Mouse (Mus musculus) lung, postnatal 0 days (tissue): ENCODE results near the gene Tcf23. TPM values are rescaled to one million over a fixed set of nuclear protein-coding genes. Genes with fewer than 3 reads are reported as not detected.
A peak's percentile ranks its signal among the peaks of the same experiment; 100 is the strongest.
"Not testable (repeated sequence)": the region's sequence is repeated elsewhere in the genome, so short reads cannot be mapped to it uniquely, and the experiment has no call there.

Experiments used
- ATAC-seq: fragments of 200-750 bp; cut with Nextera tagmentation; 2 replicates; pipeline ENCODE4 v1.8.0; 2017; ENCODE audit warnings: moderate library complexity
- DNase-seq: peaks from one replicate; pipeline ENCODE4 v3.0.0-alpha.2; 2016; ENCODE audit warnings: low spot score
- H3K27ac ChIP-seq: fragments of 300-500 bp; sonication (generic); 2 replicates; pipeline ENCODE4 v1.5.1; 2014; ENCODE audit warnings: antibody characterized with exemption, mild to moderate bottlenecking, low read length, mixed read lengths
- H3K27me3 ChIP-seq: fragments of 300-500 bp; sonication (generic); replicated peaks from 2 replicates; pipeline ENCODE4 v1.6.1; 2014; ENCODE audit warnings: low read length, mixed read lengths; ENCODE audit not compliant: insufficient read depth
- H3K36me3 ChIP-seq: fragments of 300-500 bp; sonication (generic); 2 replicates; pipeline ENCODE4 v1.6.1; 2014; ENCODE audit warnings: low read length, mixed read lengths; ENCODE audit not compliant: insufficient read depth
- H3K4me1 ChIP-seq: fragments of 300-500 bp; sonication (generic); 2 replicates; pipeline ENCODE4 v1.6.1; 2014; ENCODE audit warnings: antibody characterized with exemption, low read depth, low read length, mixed read lengths; ENCODE audit not compliant: insufficient read depth
- H3K4me2 ChIP-seq: fragments of 300-500 bp; sonication (generic); replicated peaks from 2 replicates; pipeline ENCODE4 v1.6.1; 2014; ENCODE audit warnings: low read depth, mild to moderate bottlenecking, low read length, moderate library complexity, mixed read lengths
- H3K4me3 ChIP-seq: fragments of 300-500 bp; sonication (generic); 2 replicates; pipeline ENCODE4 v1.5.1; 2014; ENCODE audit warnings: low read depth, low read length
- H3K9ac ChIP-seq: fragments of 300-500 bp; sonication (generic); replicated peaks from 2 replicates; pipeline ENCODE4 v1.6.1; 2014; ENCODE audit warnings: low read depth, mild to moderate bottlenecking
- H3K9me3 ChIP-seq: fragments of 300-500 bp; sonication (generic); 2 replicates; pipeline ENCODE4 v1.6.1; 2016; ENCODE audit warnings: low read length, mixed read lengths
- CTCF ChIP-seq: IDR thresholded peaks from 2 replicates; pipeline ENCODE4 v1.5.1; 2016; ENCODE audit warnings: antibody characterized with exemption, mild to moderate bottlenecking
- EP300 ChIP-seq: IDR thresholded peaks from 2 replicates; pipeline ENCODE4 v1.6.1; 2016; ENCODE audit warnings: antibody characterized with exemption, mild to moderate bottlenecking, control low read depth
- WGBS: fragments of 180-500 bp; shearing (Covaris S2); extraction: QIAGEN DNeasy Blood & Tissue Kit; methylation state at CpG from one replicate; pipeline ENCODE4 v1.1.7; 2014; 5-methylcytosine and 5-hydroxymethylcytosine counted together
- polyA plus RNA-seq: library from polyadenylated mRNA; unstranded; fragments of >200 nt; fragmentation: Nextera tagmentation; extraction: Ambion mirVana; gene quantifications from 2 replicates; pipeline ENCODE4 v1.2.1, GENCODE M21; 2015

The Tcf23 gene
- polyA plus RNA-seq, 1 experiment from 2014 or later = 0.49 TPM

GRCm38 (mm10) chr5:31000122-31000521 lies 31.7 kb downstream of the Tcf23 start:
- no peak overlapping the region for H3K4me3 ChIP-seq
- H3K27ac ChIP-seq = no peak overlapping the region
- no peaks in the 10 kb centered on the region for H3K36me3 ChIP-seq
- ATAC-seq (peak; percentile 46), DNase-seq (peak; percentile 54)
- no peaks in the 10 kb centered on the region for H3K9me3 ChIP-seq
- no peaks in the 10 kb centered on the region for H3K27me3 ChIP-seq
- no peak for TF ChIP-seq CTCF
- TF ChIP-seq EP300 = 0 out of 2 replicates have a peak, but pooled peaks have one; percentile 32
- 29% methylated on average over 7 of the region's 7 CpGs for WGBS
- H3K4me1 ChIP-seq = no peaks in the 10 kb centered on the region
- no peak overlapping the region for H3K9ac ChIP-seq
- H3K4me2 ChIP-seq = no peak overlapping the region

- Histone ChIP-seq H3K4me3 (no peak overlapping the region), H3K9me3 (no peaks in the 10 kb centered on the region), H3K36me3 (no peaks in the 10 kb centered on the region), H3K4me1 (no peaks in the 10 kb centered on the region), H3K27me3 (no peaks in the 10 kb centered on the region), H3K9ac (no peak overlapping the region), H3K27ac (no peak overlapping the region), H3K4me2 (no peak overlapping the region)
- 79% methylated on average over 2 of the region's 2 CpGs for WGBS
- ATAC-seq (no peak), DNase-seq (no peak)
- TF ChIP-seq EP300 (no peak), CTCF (no peak)
These were observed 32.5 kb downstream of the Tcf23 start for GRCm38 (mm10) chr5:31000993-31001392.

DNA sequence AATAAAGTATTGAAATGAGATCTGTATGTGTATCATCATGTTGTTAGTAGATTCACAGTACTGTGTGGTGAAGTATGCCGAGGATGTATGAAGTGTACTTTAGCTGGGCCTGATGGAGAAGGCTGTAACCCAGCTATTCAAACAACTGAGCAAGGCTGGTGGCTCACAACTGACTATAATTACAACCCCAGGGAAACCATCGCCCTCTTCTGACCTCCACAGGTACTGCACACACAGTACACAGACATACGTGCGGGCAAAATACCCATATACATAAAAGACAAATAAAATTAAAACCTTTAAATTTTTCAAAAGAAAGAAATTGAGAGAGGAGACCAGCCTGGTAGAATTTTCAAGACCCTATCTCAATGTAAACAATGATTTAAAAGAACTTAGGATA lies 33.1 kb downstream of the Tcf23 start:
- Histone ChIP-seq H3K4me3 (no peak overlapping the region), H3K27ac (no peak overlapping the region), H3K9me3 (no peaks in the 10 kb centered on the region), H3K9ac (no peak overlapping the region), H3K4me1 (no peaks in the 10 kb centered on the region), H3K4me2 (no peak overlapping the region), H3K27me3 (no peaks in the 10 kb centered on the region), H3K36me3 (no peaks in the 10 kb centered on the region)
- no peak for DNase-seq
- TF ChIP-seq CTCF = peak; percentile 31; the same call in 1 of the 2 replicates
- TF ChIP-seq EP300 = no peak
- 76% methylated on average over 4 of the region's 4 CpGs for WGBS
- ATAC-seq = no peak

GRCm38 (mm10) chr5:31004184-31004583 lies 35.7 kb downstream of the Tcf23 start:
- ATAC-seq = peak; percentile 37; the same call in 1 of the 2 replicates
- WGBS = 4% methylated on average over 5 of the region's 5 CpGs

GRCm38 (mm10) chr5:31012737-31013136 lies 44.3 kb downstream of the Tcf23 start:
- TF ChIP-seq CTCF (no peak), EP300 (no peak)
- WGBS = 67% methylated on average over 3 of the region's 3 CpGs
- H3K36me3 ChIP-seq = no peaks in the 10 kb centered on the region

More at GRCm38 (mm10) chr5:31004184-31004583, 35.7 kb downstream of the Tcf23 start:
- H3K27me3 ChIP-seq = no peaks in the 10 kb centered on the region
- no peak overlapping the region for H3K9ac ChIP-seq
- no peak overlapping the region for H3K27ac ChIP-seq
- no peaks in the 10 kb centered on the region for H3K4me1 ChIP-seq
- H3K36me3 ChIP-seq = no peaks in the 10 kb centered on the region
- no peak overlapping the region for H3K4me2 ChIP-seq
- no peaks in the 10 kb centered on the region for H3K9me3 ChIP-seq
- no peak for TF ChIP-seq EP300
- TF ChIP-seq CTCF = peak; percentile 92
- peak; percentile 92 for DNase-seq
- no peak overlapping the region for H3K4me3 ChIP-seq

GRCm38 (mm10) chr5:31015913-31016312 lies 47.5 kb downstream of the Tcf23 start:
- no peaks in the 10 kb centered on the region for H3K9me3 ChIP-seq
- no peaks in the 10 kb centered on the region for H3K4me1 ChIP-seq
- DNase-seq (no peak), ATAC-seq (no peak)
- 56% methylated on average over 2 of the region's 2 CpGs for WGBS
- no peak overlapping the region for H3K4me2 ChIP-seq
- H3K27me3 ChIP-seq = no peaks in the 10 kb centered on the region
- no peaks in the 10 kb centered on the region for H3K36me3 ChIP-seq
- no peak overlapping the region for H3K4me3 ChIP-seq
- H3K27ac ChIP-seq = no peak overlapping the region
- TF ChIP-seq CTCF (no peak), EP300 (no peak)
- no peak overlapping the region for H3K9ac ChIP-seq

More at GRCm38 (mm10) chr5:31012737-31013136, 44.3 kb downstream of the Tcf23 start:
- H3K9ac ChIP-seq = no peak overlapping the region
- no peaks in the 10 kb centered on the region for H3K9me3 ChIP-seq
- H3K4me2 ChIP-seq = no peak overlapping the region
- no peaks in the 10 kb centered on the region for H3K4me1 ChIP-seq
- no peak overlapping the region for H3K4me3 ChIP-seq
- no peak overlapping the region for H3K27ac ChIP-seq
- H3K27me3 ChIP-seq = no peaks in the 10 kb centered on the region
- DNase-seq (no peak), ATAC-seq (no peak)

- not testable (repeated sequence) for ATAC-seq, H3K4me2 ChIP-seq, H3K9me3 ChIP-seq, DNase-seq, H3K9ac ChIP-seq, H3K36me3 ChIP-seq, H3K4me1 ChIP-seq, H3K4me3 ChIP-seq, H3K27me3 ChIP-seq, H3K27ac ChIP-seq
- 93% methylated on average over 4 of the region's 5 CpGs for WGBS
These were observed 53.3 kb downstream of the Tcf23 start for GRCm38 (mm10) chr5:31021790-31022189.
